Mouse (Mus musculus) T-cell, adult 2 months (primary cell): ENCODE results near the gene Ppp1r14d.
A peak's percentile ranks its signal among the peaks of the same experiment; 100 is the strongest.

Source experiments
- DNase-seq: peaks from one replicate; pipeline ENCODE4 v3.0.0; 2022; ENCODE audit warnings: low spot score

Ppp1r14d gene

DNA sequence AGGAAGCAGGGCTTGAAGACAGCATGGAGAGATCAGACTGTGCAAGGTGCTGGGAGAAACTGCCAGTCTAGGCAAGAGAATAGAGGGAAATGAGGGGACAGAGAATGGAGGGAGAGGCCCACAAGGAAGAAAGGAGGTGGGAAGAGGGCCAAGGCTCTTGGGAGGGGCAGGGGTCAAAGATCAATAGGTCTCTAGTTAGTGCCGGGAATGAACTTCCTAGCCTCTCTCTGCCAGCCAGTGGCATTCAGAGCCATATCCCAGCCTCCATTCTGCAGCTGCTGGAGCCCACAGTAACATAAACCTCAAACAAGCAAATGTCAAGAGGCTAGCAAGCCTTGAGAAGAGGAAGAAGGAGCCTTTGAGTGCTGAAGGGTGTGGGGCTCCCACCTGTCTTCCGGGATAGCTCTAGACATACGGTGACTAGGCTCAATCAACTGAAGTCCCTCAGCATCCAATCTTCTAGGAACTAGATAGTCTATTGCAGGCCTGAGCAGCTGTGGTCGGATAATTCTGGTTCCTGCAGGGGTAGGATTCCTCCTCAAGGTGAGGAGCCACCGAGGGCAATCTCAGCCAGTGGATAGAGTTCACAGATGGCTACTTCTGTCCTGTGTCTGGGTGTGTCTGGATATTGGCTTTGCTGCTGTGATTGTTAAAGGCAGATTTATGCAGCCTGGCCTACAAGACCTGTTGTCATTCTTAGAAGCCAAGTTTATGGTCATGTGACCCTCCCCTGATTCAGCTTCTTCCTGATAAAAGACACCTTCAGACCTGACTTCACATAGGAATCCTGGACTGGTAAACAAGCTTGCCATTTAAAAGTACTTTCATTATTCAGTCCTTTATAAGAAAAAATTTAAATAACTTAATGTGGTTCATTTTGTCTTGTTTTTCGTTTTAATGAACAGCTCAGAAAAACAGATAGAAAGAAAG, at the start of gene Ppp1r14d:
Gene Ppp1r14d (minus strand): TSS at position 132 of the 930 bp plus-strand sequence.
- no peak for DNase-seq

DNA sequence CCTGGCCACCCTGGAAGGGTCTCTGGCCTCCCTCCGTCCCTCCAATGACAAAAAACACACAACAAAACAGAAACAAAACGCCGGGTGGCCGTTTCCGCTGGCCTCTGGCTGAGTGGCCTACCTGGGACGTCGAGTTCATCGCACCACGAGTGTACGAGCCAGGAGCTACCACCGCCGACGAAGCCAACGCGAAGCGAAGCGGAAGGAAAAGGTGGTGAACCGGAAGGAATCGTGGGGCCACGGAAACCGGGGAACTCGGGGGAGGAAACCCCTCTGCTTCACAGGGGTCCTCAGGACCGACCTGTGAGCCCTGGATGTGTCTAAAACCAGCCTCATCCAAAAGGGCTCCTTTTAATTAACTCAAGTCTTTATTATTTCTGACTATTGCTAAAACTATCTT, 48.1 kb upstream of the Ppp1r14d start:
- DNase-seq = no peak

DNA sequence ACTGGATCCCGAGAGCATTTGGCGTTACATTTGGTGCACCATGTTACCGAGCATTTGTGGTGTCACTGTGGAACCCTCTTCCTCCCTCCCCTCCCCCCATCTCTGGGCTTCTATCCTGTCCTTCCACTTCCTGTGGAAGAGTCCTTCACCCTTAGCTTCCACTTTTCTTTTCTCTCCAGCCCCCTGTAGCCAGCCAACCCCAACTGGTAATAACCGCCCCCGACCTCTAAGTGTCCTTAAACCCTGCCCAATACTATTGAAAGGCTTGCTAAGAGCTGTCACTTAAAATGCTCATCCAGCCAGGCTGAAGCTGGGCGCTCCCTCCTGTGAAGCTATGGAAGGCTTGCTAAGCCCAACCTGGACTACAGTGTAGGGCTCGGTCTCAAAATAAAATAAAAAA, 47.2 kb upstream of the Ppp1r14d start:
- DNase-seq = no peak

- DNase-seq = no peak
Measured at GRCm38 (mm10) chr2:119274126-119274525, 44.4 kb upstream of the Ppp1r14d start.

DNA sequence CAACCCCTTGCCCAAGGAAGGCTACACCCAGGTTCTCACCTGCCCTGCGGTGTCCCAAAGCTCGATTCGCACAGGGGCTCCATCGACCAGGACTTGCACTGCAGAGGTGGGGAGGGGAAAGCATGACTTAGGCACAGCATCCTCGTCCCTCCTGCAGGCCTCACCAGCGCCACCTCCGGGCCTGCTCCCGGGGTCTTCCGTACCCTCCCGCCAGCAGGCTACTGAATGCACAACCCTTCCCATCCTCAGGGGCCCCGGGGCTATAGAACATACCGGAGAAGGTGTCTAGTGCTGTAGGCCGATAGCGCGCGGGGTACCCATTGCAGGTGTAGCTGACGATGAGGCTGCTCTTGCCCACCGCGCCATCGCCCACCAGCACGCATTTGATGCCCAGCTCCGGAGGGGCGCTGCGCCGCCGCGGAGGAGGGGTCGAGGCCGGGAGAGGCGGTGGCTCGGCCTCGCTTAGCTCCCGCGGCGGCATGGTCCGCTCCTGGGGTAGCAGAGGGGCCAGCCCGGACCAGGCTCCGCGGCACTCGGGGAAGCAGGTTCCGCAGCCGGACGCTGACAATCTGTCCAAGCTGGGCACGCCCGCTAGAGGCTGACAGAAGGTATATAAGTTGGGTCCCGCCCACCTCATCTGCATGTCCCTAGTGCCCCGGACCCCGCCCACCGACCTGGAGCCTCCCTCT, 41.1 kb upstream of the Ppp1r14d start, which contains the start of gene Rhov:
Gene Rhov (minus strand): TSS at position 630 of the 689 bp plus-strand sequence.
- DNase-seq = peak; percentile 35

- no peak for DNase-seq
Measured at GRCm38 (mm10) chr2:119270286-119270642, 40.6 kb upstream of the Ppp1r14d start.

DNA sequence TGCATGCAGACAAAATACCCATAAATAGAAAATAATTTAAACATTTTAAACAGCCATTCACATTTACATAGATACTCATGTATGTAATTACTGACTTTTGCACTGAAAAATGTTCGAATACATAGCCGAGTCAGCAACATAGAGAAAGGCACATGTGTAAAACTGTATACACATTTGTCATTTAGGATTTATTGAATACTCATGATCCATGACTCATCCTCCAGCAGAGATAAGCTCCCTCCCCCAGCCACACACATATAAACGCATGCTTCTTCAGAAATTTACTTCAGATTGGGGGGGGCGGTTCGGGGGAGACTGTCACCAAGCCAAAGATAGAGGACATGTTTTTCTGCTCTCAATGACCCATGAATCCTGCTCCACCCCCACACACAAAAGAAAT, 34.1 kb upstream of the Ppp1r14d start:
- DNase-seq = no peak

DNA sequence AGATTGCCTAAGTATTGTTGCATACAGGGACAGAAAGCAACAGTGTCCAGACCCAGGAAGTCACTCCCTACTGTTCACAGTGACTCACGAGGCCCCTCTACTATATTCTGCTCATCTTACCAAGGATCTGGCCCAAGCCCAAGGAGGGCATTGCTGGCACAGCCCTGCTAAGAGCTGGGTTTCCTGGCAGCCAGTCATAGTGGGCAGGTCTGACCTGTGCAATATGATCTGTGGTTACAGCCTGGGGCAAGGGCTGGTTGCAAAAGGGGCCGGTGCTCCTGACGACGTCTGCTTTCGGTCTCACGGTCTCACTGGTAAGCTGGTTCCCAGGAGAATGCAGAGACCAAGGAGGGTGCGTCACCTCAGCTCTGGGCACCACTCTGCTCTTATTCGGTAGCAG, 33.3 kb upstream of the Ppp1r14d start:
- DNase-seq = no peak

- no peak for DNase-seq
Measured at GRCm38 (mm10) chr2:119261326-119261725, 31.6 kb upstream of the Ppp1r14d start.

- no peak for DNase-seq
Measured at GRCm38 (mm10) chr2:119260518-119260917, 30.8 kb upstream of the Ppp1r14d start.

DNA sequence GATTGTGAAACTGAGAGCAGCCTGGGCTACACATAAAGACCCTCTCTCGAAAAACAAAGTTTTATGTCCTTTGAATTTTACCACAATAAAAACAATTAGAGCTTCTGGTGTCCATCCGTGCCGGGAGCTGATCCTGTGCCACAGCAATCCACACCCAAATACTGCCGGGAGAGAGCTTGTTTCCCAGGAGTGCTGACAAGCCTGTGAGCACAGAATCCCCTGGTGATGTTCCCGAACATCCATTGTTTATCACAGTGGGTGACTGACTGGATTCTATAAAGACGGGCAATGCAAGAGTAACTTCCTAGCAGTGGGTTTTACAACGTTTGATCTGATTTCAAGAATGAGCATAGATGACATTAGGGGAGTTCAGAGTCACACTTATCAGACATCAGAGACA, 25.3 kb upstream of the Ppp1r14d start:
- no peak for DNase-seq

DNA sequence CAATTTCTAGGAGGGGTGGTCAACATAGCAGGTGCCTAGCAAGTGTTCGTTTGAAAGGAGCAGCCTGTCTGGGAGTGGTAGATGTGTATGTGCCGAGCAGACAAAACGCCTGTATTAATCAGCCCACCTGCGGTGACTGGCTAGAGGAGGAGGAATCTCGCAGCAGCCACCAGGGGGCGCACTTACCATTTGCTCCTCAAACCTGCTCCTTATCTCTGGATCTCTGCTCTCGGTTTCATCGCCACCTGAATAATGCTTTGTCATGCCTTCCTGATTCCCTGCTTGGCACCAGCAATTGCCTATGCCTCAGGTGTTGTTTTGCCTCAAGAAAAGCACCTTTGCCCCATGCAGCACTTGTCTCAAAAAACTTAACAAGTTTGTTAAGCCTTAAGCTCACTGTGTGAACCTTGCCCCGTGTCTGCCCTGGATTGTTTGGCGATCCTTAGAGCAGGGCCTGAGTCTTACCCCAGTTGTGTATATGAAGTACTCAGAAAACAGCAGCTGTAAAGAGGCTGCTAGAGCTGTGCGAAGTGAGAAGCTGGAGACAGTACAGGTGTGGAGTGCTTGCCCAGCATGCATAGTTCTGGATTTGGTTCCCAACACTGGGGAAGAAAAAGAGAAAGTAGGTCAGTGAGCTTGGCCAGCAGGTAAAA, 21.2 kb upstream of the Ppp1r14d start:
- peak; percentile 81 for DNase-seq

DNA sequence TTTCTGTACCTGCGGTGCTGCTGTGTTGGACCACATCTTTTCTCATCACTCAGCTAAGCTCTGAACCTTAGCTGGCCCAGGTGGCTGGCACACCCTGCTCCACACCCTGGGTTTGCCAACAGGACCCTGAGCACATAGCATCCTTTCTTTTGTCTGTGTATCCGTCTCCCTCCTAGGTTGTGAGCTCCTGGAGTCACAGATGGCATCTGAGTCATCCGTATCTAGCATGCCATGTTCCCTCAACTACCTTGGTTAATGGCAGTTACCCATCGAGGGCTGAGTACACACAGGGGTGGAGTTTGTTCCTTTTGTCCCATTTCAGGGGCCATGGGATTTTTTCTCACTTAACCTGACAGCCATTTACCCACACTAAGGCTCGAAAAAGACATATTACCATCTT, 20.7 kb upstream of the Ppp1r14d start:
- no peak for DNase-seq

GRCm38 (mm10) chr2:119249592-119250061, 19.9 kb upstream of the Ppp1r14d start:
- DNase-seq = no peak

DNA sequence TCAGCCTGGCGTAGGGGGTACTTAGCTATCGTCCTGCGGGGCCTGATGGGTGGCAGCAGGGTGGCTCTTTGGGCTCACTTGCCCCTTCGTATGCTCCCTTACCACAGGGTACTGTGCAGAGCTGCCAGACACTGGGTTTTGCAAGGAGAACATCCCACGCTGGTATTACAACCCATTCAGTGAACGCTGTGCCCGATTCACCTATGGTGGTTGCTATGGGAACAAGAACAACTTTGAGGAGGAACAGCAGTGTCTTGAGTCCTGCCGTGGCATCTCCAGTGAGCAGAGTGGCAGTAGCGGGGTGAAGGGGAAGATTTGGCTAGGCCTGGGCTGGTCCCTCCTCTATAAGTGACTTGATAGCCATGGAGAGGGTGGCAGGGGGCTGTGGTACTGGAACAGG, 18.2 kb upstream of the Ppp1r14d start:
- DNase-seq = no peak

GRCm38 (mm10) chr2:119245246-119245645, 15.5 kb upstream of the Ppp1r14d start:
- no peak for DNase-seq

GRCm38 (mm10) chr2:119242548-119242947, 12.8 kb upstream of the Ppp1r14d start:
- no peak for DNase-seq

GRCm38 (mm10) chr2:119240819-119241186, 11.1 kb upstream of the Ppp1r14d start:
- DNase-seq = no peak

DNA sequence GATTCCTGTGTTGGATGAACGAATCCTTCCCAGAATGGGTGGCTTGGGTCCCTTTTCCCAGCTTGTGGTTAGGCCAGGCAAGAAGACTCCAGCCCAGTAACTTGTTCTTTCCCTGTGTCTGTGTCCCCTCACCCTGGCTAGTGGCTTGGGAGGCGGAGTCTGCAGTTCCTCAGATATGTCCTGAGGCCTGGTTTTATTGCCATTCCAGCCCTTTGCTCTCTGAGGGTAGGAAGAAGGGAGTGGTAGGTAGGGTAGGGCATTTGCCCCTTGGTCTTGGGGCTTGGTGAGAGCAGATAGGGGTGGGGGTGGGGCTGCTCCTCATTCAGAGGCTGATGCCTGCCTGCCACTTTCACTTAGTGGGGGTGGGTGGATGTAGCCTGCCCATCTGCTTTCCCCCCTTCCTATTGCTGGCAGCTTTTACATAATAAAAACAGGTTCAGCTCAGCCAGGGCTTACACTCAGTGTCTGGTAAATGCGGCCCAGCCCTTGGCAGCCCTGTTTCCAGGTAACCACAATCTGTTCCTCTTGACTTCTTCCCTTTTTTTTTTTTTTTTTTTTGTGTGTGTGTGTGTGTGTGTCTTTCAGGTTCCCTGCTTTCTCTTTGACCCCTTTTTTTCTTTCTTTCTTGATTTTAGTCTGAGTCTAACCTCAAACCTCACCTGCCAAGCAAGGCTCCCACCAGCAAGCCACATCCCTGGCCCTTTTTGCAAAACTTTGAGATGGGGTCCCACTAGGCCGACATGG, 10.5 kb upstream of the Ppp1r14d start:
- no peak for DNase-seq

DNA sequence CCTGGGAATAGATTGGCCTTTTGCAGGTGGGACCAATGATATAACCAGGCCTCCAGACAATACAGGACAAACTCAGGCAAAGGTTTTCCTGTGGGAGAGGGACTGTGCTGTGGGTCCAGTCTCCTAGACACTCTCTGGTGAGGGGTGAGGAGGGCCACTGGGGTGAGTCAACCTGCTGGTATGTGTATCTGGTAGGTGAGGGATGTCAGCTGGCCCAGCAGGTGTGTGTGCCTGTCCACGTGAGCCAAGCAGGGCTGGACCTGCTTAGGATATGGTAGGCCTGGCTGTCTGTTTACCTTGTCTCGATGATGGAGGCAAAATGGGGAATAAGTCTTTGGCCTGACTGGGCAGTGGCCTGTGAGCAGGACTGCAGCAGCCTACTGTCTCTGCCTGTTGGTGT, 9.0 kb upstream of the Ppp1r14d start:
- DNase-seq = no peak

- no peak for DNase-seq
Measured at GRCm38 (mm10) chr2:119237871-119238220, 8.1 kb upstream of the Ppp1r14d start.
